Mouse (Mus musculus): ENCODE data around the gene Eml6.
"Not testable (repeated sequence)": the region's sequence is repeated elsewhere in the genome, so short reads cannot be mapped to it uniquely, and the experiment has no call there.

Eml6 gene

GRCm38 (mm10) chr11:30025835-30026472, at the start of gene Eml6:
Gene Eml6, minus strand, starts transcription at chr11:30026033.
- peak; percentile 77 for DNase-seq (ENCODE audit: low spot score)

- no peak for DNase-seq (ENCODE audit: low spot score)
Measured at GRCm38 (mm10) chr11:30057299-30057698, 31.5 kb upstream of the Eml6 start.

GRCm38 (mm10) chr11:30025144-30025543, 689 bp downstream of the Eml6 start:
- no peak for DNase-seq (ENCODE audit: low spot score)

GRCm38 (mm10) chr11:30024261-30025071, 1.4 kb downstream of the Eml6 start:
- peak; percentile 5 for DNase-seq (ENCODE audit: low spot score)

- no peak for DNase-seq (ENCODE audit: low spot score)
Measured at GRCm38 (mm10) chr11:29986257-29986656, 39.6 kb downstream of the Eml6 start.

- DNase-seq (ENCODE audit: low spot score), result no peak
Measured at GRCm38 (mm10) chr11:29968874-29969273, 57.0 kb downstream of the Eml6 start.

- no peak for DNase-seq (ENCODE audit: low spot score)
Measured at GRCm38 (mm10) chr11:29959366-29959765, 66.5 kb downstream of the Eml6 start.

GRCm38 (mm10) chr11:29944661-29945060, 81.2 kb downstream of the Eml6 start:
- DNase-seq (ENCODE audit: low spot score), result no peak

- no peak for DNase-seq (ENCODE audit: low spot score)
Measured at GRCm38 (mm10) chr11:29924332-29924731, 101.5 kb downstream of the Eml6 start.

GRCm38 (mm10) chr11:29923851-29924250, 102.0 kb downstream of the Eml6 start:
- no peak for DNase-seq (ENCODE audit: low spot score)

- no peak for DNase-seq (ENCODE audit: low spot score)
Measured at GRCm38 (mm10) chr11:29913180-29913579, 112.7 kb downstream of the Eml6 start.

GRCm38 (mm10) chr11:29909330-29909729, 116.5 kb downstream of the Eml6 start:
- DNase-seq (ENCODE audit: low spot score), result no peak

- no peak for DNase-seq (ENCODE audit: low spot score)
Measured at GRCm38 (mm10) chr11:29885160-29885559, 140.7 kb downstream of the Eml6 start.

GRCm38 (mm10) chr11:29884355-29884754, 141.5 kb downstream of the Eml6 start:
- no peak for DNase-seq (ENCODE audit: low spot score)

- DNase-seq (ENCODE audit: low spot score), result no peak
Measured at GRCm38 (mm10) chr11:29883024-29883423, 142.8 kb downstream of the Eml6 start.

- no peak for DNase-seq (ENCODE audit: low spot score)
Measured at GRCm38 (mm10) chr11:29879641-29880040, 146.2 kb downstream of the Eml6 start.

GRCm38 (mm10) chr11:29877981-29878380, 147.9 kb downstream of the Eml6 start:
- no peak for DNase-seq (ENCODE audit: low spot score)

- no peak for DNase-seq (ENCODE audit: low spot score)
Measured at GRCm38 (mm10) chr11:29877280-29877679, 148.6 kb downstream of the Eml6 start.

GRCm38 (mm10) chr11:29874781-29875180, 151.1 kb downstream of the Eml6 start:
- not testable (repeated sequence) for DNase-seq (ENCODE audit: low spot score)

- DNase-seq (ENCODE audit: low spot score), result no peak
Measured at GRCm38 (mm10) chr11:29870174-29870573, 155.7 kb downstream of the Eml6 start.

GRCm38 (mm10) chr11:29864269-29864668, 161.6 kb downstream of the Eml6 start:
- DNase-seq (ENCODE audit: low spot score), result no peak

- DNase-seq (ENCODE audit: low spot score), result no peak
Measured at GRCm38 (mm10) chr11:29861750-29862397, 164.0 kb downstream of the Eml6 start.

GRCm38 (mm10) chr11:29861040-29861439, 164.8 kb downstream of the Eml6 start:
- no peak for DNase-seq (ENCODE audit: low spot score)
